Mouse (Mus musculus): ENCODE measurements around the gene Tatdn3.

- TF ChIP-seq CTCF (IDR thresholded peaks at IDR 0.05; ENCODE audit: control insufficient read depth, insufficient read depth, low read length) (no peak), POLR2A (IDR thresholded peaks at IDR 0.05; ENCODE audit: borderline replicate concordance, control insufficient read depth, low read depth, low read length) (no peak)
These were observed 23.7 kb upstream of the Tatdn3 start for GRCm38 (mm10) chr1:191086304-191086878.

Data from bone marrow, adult 2 months (tissue).